Mouse (Mus musculus) brain, embryonic 14.5 days (tissue): ENCODE measurements at regions not wholly inside any gene's neighbourhood (a gene's known extent, or its start where the extent isn't known, plus 50 kb on each side); places are given as distances from the start of the nearest gene placed in this dataset.

ENCODE experiments used
- DNase-seq: peaks from one replicate; pipeline ENCODE4 v3.0.0-alpha.2; 2011; ENCODE audit warnings: low read depth
- CTCF ChIP-seq: fragments of 200-500 bp; IDR thresholded peaks from 2 replicates; pipeline ENCODE4 v1.5.1; 2012; ENCODE audit warnings: inconsistent platforms, mild to moderate bottlenecking, moderate library complexity, borderline replicate concordance; ENCODE audit not compliant: insufficient read depth, insufficient read length; ENCODE audit errors: extremely low read depth
- POLR2A ChIP-seq: fragments of 200-500 bp; IDR thresholded peaks from 2 replicates; pipeline ENCODE4 v1.6.1; 2012; ENCODE audit warnings: mild to moderate bottlenecking, inconsistent platforms, borderline replicate concordance; ENCODE audit not compliant: poor library complexity, insufficient read depth, insufficient read length, severe bottlenecking; ENCODE audit errors: extremely low read depth

DNA sequence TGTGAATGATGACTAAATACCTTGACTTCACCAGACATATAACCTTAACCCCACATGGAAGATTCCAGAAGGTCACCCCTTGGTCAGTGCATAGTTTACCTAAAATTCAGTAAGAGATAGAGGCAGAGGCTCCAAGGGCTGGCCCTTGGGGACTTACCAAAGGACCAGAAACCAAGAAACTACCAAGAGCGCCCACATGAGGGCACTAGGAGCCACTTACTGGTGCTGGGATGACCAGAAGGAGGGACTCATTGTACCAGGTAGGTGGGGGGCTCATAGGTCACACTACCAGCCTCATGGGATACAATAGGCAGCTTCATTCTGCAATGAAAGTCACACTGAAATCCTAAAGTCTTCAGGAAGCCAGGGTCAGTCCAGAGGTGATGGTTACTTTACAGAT is 201.4 kb upstream of the Fam19a5 start:
- no peak for DNase-seq
- TF ChIP-seq CTCF: no peak
- TF ChIP-seq POLR2A: no peak

GRCm38 (mm10) chr15:87345826-87346225 is 198.3 kb upstream of the Fam19a5 start:
- peak; percentile 76 for DNase-seq
- TF ChIP-seq POLR2A (no peak), CTCF (no peak)

DNA sequence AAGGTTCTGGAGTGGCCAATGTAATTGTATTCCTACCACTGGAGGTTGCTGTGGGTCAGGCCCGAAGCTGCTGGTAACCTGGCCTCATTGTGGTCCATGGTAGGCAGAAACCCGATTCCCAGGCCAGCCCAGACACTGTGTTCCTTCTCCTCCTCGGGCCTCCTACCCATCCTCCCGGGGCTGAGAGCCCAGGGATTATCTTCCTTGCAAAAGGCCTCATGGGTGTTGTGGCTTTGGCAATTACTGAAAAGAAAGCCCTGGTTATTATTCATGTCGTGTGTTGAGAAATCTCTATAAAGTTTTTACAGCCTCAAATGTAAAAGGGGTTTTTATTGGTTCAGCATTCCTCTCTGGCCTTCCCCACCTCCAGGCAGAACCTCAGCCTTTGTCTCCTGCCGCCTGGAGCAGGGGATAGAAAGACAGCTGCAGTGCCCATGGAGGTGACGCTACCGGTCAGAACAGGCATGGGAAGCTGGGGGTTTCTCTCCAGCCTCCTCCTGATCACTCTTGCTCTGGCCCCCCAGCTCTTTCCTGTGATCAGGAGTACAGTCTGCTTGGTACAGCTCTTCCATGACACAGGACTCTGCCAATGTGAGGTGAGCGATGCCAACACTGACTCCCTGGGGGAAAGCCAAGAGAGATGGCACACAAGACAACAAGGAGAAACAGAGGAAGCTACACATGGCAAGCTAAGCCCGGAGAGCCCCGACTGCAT is 194.4 kb upstream of the Fam19a5 start:
- peak; percentile 76 for DNase-seq
- TF ChIP-seq POLR2A (no peak), CTCF (no peak)

- TF ChIP-seq CTCF (no peak), POLR2A (no peak)
- no peak for DNase-seq
Measured at GRCm38 (mm10) chr15:87352812-87353211, 191.3 kb upstream of the Fam19a5 start.

DNA sequence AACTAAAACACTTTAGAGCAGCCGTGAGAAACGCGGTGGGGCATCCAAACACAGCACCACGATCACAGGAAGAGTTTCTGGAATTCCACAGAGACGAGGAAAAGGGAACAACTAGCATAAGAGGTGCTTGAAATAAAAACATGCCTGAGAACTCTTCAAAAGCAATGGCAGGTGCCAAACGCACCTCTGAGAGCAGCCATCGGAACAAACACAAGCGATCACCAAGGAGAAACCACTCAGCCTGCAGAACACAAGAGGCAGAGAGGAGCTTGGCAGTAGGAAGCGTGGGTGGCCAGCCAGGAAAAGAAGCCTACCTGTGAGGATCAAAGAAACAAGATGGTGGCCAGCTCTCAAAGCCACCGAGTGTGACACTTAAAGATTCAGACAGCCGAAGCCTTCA is 190.2 kb upstream of the Fam19a5 start:
- no peak for DNase-seq
- TF ChIP-seq POLR2A (no peak), CTCF (no peak)

DNA sequence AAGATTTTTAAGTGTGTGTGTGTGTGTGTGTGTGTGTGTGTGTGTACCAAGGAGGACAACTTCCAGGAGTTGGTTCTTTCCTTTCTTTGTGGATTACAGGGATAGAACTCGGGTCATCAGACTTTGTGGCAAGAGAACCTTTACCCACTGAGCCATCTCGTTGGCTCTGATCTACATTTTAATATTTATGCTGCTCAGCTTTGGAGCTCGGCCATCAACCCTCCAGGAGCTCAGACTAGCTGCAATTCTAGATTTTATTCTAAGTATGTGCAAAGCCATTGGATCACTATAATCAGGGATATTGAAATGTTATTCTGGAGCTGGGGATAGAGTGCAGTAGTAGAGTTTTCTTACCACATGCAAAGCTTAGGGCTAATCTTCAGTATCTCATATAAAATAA is 183.6 kb upstream of the Fam19a5 start:
- TF ChIP-seq CTCF (no peak), POLR2A (no peak)
- no peak for DNase-seq

- TF ChIP-seq POLR2A: no peak
- TF ChIP-seq CTCF: peak; percentile 54; the same call in 1 of the 2 replicates
- DNase-seq: no peak
Measured at GRCm38 (mm10) chr15:87365712-87366361, 178.3 kb upstream of the Fam19a5 start.

DNA sequence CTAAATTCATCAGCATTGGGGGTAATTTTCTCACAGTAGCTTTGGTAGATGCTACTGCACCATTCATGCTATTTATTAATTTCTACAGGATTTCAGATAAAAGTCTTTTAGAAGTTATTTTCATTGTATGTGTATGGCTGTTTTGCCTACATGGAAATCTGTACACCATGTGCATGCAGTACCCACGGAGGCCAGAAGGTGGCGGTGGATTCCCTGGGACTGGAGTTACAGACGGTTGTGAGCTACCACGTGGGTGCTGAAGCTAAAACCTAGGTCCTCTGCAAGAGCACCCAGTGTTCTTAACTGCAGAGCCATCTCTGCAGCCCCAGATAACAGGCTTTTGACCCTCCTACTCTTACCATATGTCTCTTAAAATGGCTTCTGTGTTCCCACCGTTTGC is 176.7 kb upstream of the Fam19a5 start:
- DNase-seq: no peak
- TF ChIP-seq CTCF: peak; percentile 46; the same call in 1 of the 2 replicates
- TF ChIP-seq POLR2A: no peak

DNA sequence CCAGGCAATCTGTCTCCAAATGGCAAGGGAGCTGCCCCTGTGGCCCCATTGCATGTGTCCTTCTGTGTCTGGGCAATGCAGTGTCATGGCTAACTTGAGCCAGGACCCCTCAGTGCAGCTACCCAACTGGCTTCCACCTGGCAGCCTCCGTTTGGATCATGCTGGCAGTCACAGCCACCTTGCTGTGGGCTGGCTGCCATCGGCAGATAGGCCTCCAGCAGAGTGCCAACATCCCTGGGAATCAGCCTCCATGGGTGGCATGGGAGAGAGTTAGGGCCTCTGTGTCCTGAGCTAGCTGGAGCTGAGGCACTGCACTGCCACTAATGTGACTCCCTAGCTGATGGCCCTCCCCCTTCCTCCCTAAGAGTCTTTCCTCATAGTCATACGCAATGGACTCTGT is 174.7 kb upstream of the Fam19a5 start:
- TF ChIP-seq CTCF: no peak
- TF ChIP-seq POLR2A: no peak
- DNase-seq: no peak

DNA sequence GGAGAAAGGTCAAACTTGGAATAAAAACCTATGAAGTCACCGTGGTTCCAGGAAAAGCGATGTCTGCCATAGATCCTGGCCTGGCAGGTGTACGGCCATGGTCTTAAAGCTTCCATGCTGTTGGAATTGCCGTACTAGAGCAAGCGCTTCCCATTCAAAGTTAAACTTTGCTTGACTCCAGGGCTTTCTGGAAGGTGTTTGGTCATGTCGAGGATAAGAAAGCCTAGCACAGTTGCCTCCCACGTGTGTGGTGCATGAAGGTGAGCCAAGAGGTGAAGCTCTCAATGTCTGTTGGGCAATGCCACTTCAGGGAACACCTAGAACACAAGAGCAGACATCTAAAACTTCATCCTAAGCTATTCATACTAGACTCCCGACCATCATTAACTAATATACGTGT is 174.3 kb upstream of the Fam19a5 start:
- DNase-seq: no peak
- TF ChIP-seq POLR2A (no peak), CTCF (no peak)

DNA sequence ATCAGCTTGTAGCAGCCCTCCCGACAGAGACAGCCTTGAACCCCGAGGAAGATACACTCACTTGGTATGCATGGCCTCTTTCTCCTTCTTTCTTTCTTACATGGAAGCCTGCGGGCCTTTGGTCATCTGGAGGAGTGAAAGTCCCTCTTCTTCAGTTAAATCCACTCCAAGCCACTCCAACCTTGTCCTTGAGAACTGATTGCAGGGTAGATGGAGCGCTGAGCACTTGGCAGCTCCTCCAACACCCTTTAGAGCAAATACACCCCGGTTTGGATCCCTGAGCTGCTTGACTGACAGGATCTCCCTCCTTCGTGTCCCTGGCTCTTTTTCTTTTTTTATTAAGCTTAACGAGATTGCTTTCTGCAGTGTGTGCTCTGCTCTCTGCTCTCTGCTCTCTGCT is 173.3 kb upstream of the Fam19a5 start:
- no peak for DNase-seq

GRCm38 (mm10) chr15:87374670-87375069 is 169.4 kb upstream of the Fam19a5 start:
- DNase-seq: peak; percentile 37
- TF ChIP-seq CTCF (no peak), POLR2A (no peak)

More for the DNA sequence above, 173.3 kb upstream of the Fam19a5 start:
- no peak for TF ChIP-seq POLR2A
- no peak for TF ChIP-seq CTCF

- no peak for DNase-seq
Measured at GRCm38 (mm10) chr15:87375596-87376194, 168.4 kb upstream of the Fam19a5 start.

More at GRCm38 (mm10) chr15:87375596-87376194, 168.4 kb upstream of the Fam19a5 start:
- TF ChIP-seq CTCF: no peak
- no peak for TF ChIP-seq POLR2A
